Mouse (Mus musculus) G1E (cell line): ENCODE measurements around the gene Mdm4.

ENCODE experiments used
- CTCF ChIP-seq: IDR thresholded peaks from 2 replicates; pipeline ENCODE4 v1.5.1; 2012; ENCODE audit warnings: low read depth, low read length, inconsistent platforms, mixed read lengths
- GATA1 ChIP-seq: IDR thresholded peaks from 2 replicates; pipeline ENCODE4 v1.6.1; 2012; ENCODE audit warnings: borderline replicate concordance, low read length, inconsistent platforms, mixed read lengths

GRCm38 (mm10) chr1:133000347-133000746 lies 30.0 kb downstream of the Mdm4 start:
- TF ChIP-seq GATA1 (no peak), CTCF (no peak)
